In the genomic region with DNA sequence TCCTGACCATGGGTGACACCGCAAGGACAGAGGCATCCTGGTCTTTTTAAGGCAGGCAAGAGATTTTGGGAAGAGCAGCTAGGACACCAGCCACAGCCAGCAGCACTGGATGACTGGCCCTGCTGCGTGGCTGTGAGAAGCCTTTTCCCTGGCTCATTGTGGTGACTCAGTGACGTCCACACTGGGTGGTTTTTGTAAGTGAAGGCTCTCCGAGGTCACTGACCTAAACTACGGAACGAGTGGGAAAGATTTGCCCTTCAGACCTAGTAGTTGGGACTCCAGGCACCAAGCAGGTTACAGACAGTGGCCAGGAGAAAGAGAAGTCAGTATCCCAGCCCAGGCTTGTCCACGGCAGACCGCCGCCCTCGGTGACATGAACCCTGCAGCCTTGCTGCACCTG, we compare ENCODE assay signal across 8 mouse cellular contexts. TPM values are rescaled to one million over a fixed set of nuclear protein-coding genes. Genes with fewer than 3 reads are reported as not detected.
DNase-seq lines count a peak whose midpoint lies in the region; ATAC-seq and TF ChIP-seq lines count a peak whose summit lies in the region.

No protein-coding gene starts in this region.

- peaks cover 74% of the 10 kb centered on the region for H3K4me1 ChIP-seq in forebrain, embryonic 10.5 days
- peaks cover 20% of the 10 kb centered on the region; the same call in 1 of the 2 replicates for H3K4me1 ChIP-seq in forebrain, embryonic 11.5 days (replicated peaks; ENCODE audit: control insufficient read depth, insufficient read depth, low read length)
- H3K4me1 ChIP-seq in spleen, adult 2 months (ENCODE audit: control insufficient read depth, insufficient read depth, insufficient read length) = peaks cover 21% of the 10 kb centered on the region
- peaks cover 13% of the 10 kb centered on the region for H3K4me1 ChIP-seq in intestine, postnatal 0 days (replicated peaks; ENCODE audit: control insufficient read depth, insufficient read depth, low read length)

- H3K27me3 ChIP-seq in forebrain, embryonic 10.5 days (ENCODE audit: poor library complexity, severe bottlenecking) = no peaks in the 10 kb centered on the region
- H3K27me3 ChIP-seq in forebrain, embryonic 11.5 days (ENCODE audit: control insufficient read depth, insufficient read depth, low read length) = no peaks in the 10 kb centered on the region
- no peaks in the 10 kb centered on the region for H3K27me3 ChIP-seq in spleen, adult 2 months (ENCODE audit: control insufficient read depth, insufficient read depth, low read length)
- H3K27me3 ChIP-seq in intestine, postnatal 0 days (replicated peaks; ENCODE audit: control insufficient read depth, insufficient read depth, low read length) = no peaks in the 10 kb centered on the region

- 82% methylated on average over 10 of the region's 10 CpGs for WGBS in forebrain, embryonic 10.5 days
- WGBS in forebrain, embryonic 11.5 days = 79% methylated on average over 10 of the region's 10 CpGs
- 91% methylated on average over 10 of the region's 10 CpGs for WGBS in spleen, adult 2 months
- WGBS in intestine, postnatal 0 days = 85% methylated on average over 10 of the region's 10 CpGs

- no peak for DNase-seq in forebrain, embryonic 10.5 days (ENCODE audit: extremely low spot score, low spot score)
- DNase-seq in forebrain, embryonic 11.5 days (ENCODE audit: low spot score) = no peak
- no peak for DNase-seq in spleen, adult 2 months (ENCODE audit: low read depth in 1 of 2, low spot score in 2 of 2)
- DNase-seq in spleen, adult 12 weeks (ENCODE audit: low spot score) = no peak
- no peak for DNase-seq in urinary bladder, adult 2 months (ENCODE audit: low spot score)
- no peak for DNase-seq in c-Kit-positive CD71-positive TER-119-positive erythroid progenitor cells, embryonic 14.5 days (ENCODE audit: low spot score)
- DNase-seq in ovary, adult 18-20 months (ENCODE audit: low spot score) = no peak

- H3K27ac ChIP-seq in forebrain, embryonic 10.5 days = peak overlapping the region; percentile 83
- no peak overlapping the region for H3K27ac ChIP-seq in forebrain, embryonic 11.5 days (ENCODE audit: low read depth, low read length)
- H3K27ac ChIP-seq in spleen, adult 2 months (ENCODE audit: insufficient read depth, low read length) = peak overlapping the region; percentile 86
- H3K27ac ChIP-seq in intestine, postnatal 0 days (ENCODE audit: low read depth, low read length) = 0 out of 2 replicates have a peak overlapping the region, but pooled peaks have one; percentile 82

- H3K4me2 ChIP-seq in forebrain, embryonic 11.5 days (ENCODE audit: low read depth, low read length, severe bottlenecking) = no peak overlapping the region
- H3K4me2 ChIP-seq in intestine, postnatal 0 days (replicated peaks; ENCODE audit: low read depth) = no peak overlapping the region

- no peak for TF ChIP-seq POLR2A in spleen, adult 2 months (IDR thresholded peaks at IDR 0.05; ENCODE audit: low read depth, low read length)

- H3K9ac ChIP-seq in forebrain, embryonic 11.5 days (ENCODE audit: low read length) = no peak overlapping the region
- no peak overlapping the region for H3K9ac ChIP-seq in intestine, postnatal 0 days (ENCODE audit: low read depth, low read length)

- no peak for ATAC-seq in forebrain, embryonic 11.5 days (replicated peaks; ENCODE audit: low FRiP score)
- ATAC-seq in intestine, postnatal 0 days = no peak

- no peak for TF ChIP-seq CTCF in spleen, adult 2 months (IDR thresholded peaks at IDR 0.05; ENCODE audit: extremely low read depth, insufficient read depth, insufficient read length, insufficient replicate concordance)
- no peak for TF ChIP-seq CTCF in intestine, postnatal 0 days (IDR thresholded peaks at IDR 0.05; ENCODE audit: low read depth)

- H3K9me3 ChIP-seq in forebrain, embryonic 10.5 days = no peaks in the 10 kb centered on the region
- H3K9me3 ChIP-seq in forebrain, embryonic 11.5 days (ENCODE audit: control insufficient read depth, low read length) = no peaks in the 10 kb centered on the region
- no peaks in the 10 kb centered on the region for H3K9me3 ChIP-seq in intestine, postnatal 0 days (ENCODE audit: control insufficient read depth)

- no peak overlapping the region for H3K4me3 ChIP-seq in forebrain, embryonic 10.5 days
- no peak overlapping the region for H3K4me3 ChIP-seq in forebrain, embryonic 11.5 days (ENCODE audit: low read depth, low read length)
- H3K4me3 ChIP-seq in spleen, adult 2 months (ENCODE audit: extremely low read depth, insufficient read depth, insufficient read length) = no peak overlapping the region
- no peak overlapping the region for H3K4me3 ChIP-seq in intestine, postnatal 0 days (ENCODE audit: low read depth, low read length)

- peaks cover 6% of the 10 kb centered on the region for H3K36me3 ChIP-seq in forebrain, embryonic 10.5 days (replicated peaks)
- H3K36me3 ChIP-seq in forebrain, embryonic 11.5 days (ENCODE audit: control insufficient read depth, insufficient read depth, low read length) = no peaks in the 10 kb centered on the region
- H3K36me3 ChIP-seq in spleen, adult 2 months (ENCODE audit: control insufficient read depth, insufficient read depth, low read length) = no peaks in the 10 kb centered on the region; the same call in 1 of the 2 replicates
- H3K36me3 ChIP-seq in intestine, postnatal 0 days (ENCODE audit: control insufficient read depth, insufficient read depth) = 0 out of 2 replicates have a peak, but pooled peaks cover 9% of the 10 kb centered on the region

RNA-seq across cellular contexts. Expression of gene Ralgds, which starts 11.5 kb away (rescaled TPM):
- 22.5 and 23.2 TPM in 2 replicates for polyA plus RNA-seq in forebrain, embryonic 10.5 days (2016; fragmentation: Nextera tagmentation; extraction: Ambion mirVana)
- 42.7 and 47.6 TPM in 2 replicates for polyA plus RNA-seq in forebrain, embryonic 11.5 days (2014; fragmentation: Nextera tagmentation; extraction: Ambion mirVana)
- polyA plus RNA-seq in spleen, adult 2 months (2012; rRNA removed) = 36.6 and 43.4 TPM in 2 replicates
- polyA plus RNA-seq in intestine, postnatal 0 days (2015; fragmentation: Nextera tagmentation; extraction: Ambion mirVana) = 11.5 and 15.6 TPM in 2 replicates
- 50.7 and 65.6 TPM in 2 replicates for polyA plus RNA-seq in urinary bladder, adult 2 months (2012; rRNA removed)

RNA-seq across cellular contexts. Expression of gene Gm10134, which starts 18.5 kb away (rescaled TPM):
- not detected in 2 replicates for polyA plus RNA-seq in forebrain, embryonic 10.5 days (2016; fragmentation: Nextera tagmentation; extraction: Ambion mirVana)
- not detected in 2 replicates for polyA plus RNA-seq in forebrain, embryonic 11.5 days (2014; fragmentation: Nextera tagmentation; extraction: Ambion mirVana)
- 0.46 TPM in 1 of 2 replicates, not detected in the other for polyA plus RNA-seq in spleen, adult 2 months (2012; rRNA removed)
- 6.0 and 8.7 TPM in 2 replicates for polyA plus RNA-seq in intestine, postnatal 0 days (2015; fragmentation: Nextera tagmentation; extraction: Ambion mirVana)
- polyA plus RNA-seq in urinary bladder, adult 2 months (2012; rRNA removed) = 0.55 and 1.6 TPM in 2 replicates

RNA-seq across cellular contexts. Expression of gene Gbgt1, which starts 27.7 kb away (rescaled TPM):
- polyA plus RNA-seq in forebrain, embryonic 10.5 days (2016; fragmentation: Nextera tagmentation; extraction: Ambion mirVana) = not detected in 2 replicates
- 0.35 TPM in 1 of 2 replicates, not detected in the other for polyA plus RNA-seq in forebrain, embryonic 11.5 days (2014; fragmentation: Nextera tagmentation; extraction: Ambion mirVana)
- polyA plus RNA-seq in spleen, adult 2 months (2012; rRNA removed) = 2.9 and 3.7 TPM in 2 replicates
- 1.1 and 1.6 TPM in 2 replicates for polyA plus RNA-seq in intestine, postnatal 0 days (2015; fragmentation: Nextera tagmentation; extraction: Ambion mirVana)
- 3.2 and 4.0 TPM in 2 replicates for polyA plus RNA-seq in urinary bladder, adult 2 months (2012; rRNA removed)

RNA-seq across cellular contexts. Expression of gene Cel, which starts 38.8 kb away (rescaled TPM):
- polyA plus RNA-seq in forebrain, embryonic 10.5 days (2016; fragmentation: Nextera tagmentation; extraction: Ambion mirVana) = 0.07 TPM in 1 of 2 replicates, not detected in the other
- not detected in 2 replicates for polyA plus RNA-seq in forebrain, embryonic 11.5 days (2014; fragmentation: Nextera tagmentation; extraction: Ambion mirVana)
- polyA plus RNA-seq in spleen, adult 2 months (2012; rRNA removed) = 1,405 and 1,688 TPM in 2 replicates
- 5.5 and 7.9 TPM in 2 replicates for polyA plus RNA-seq in intestine, postnatal 0 days (2015; fragmentation: Nextera tagmentation; extraction: Ambion mirVana)
- polyA plus RNA-seq in urinary bladder, adult 2 months (2012; rRNA removed) = 0.07 and 0.44 TPM in 2 replicates

RNA-seq across cellular contexts. Expression of gene Mrps2, which starts 56.5 kb away (rescaled TPM):
- polyA plus RNA-seq in forebrain, embryonic 10.5 days (2016; fragmentation: Nextera tagmentation; extraction: Ambion mirVana) = 68.1 and 70.3 TPM in 2 replicates
- 67.2 and 70.6 TPM in 2 replicates for polyA plus RNA-seq in forebrain, embryonic 11.5 days (2014; fragmentation: Nextera tagmentation; extraction: Ambion mirVana)
- polyA plus RNA-seq in spleen, adult 2 months (2012; rRNA removed) = 19.9 and 24.2 TPM in 2 replicates
- polyA plus RNA-seq in intestine, postnatal 0 days (2015; fragmentation: Nextera tagmentation; extraction: Ambion mirVana) = 24.5 and 25.1 TPM in 2 replicates
- polyA plus RNA-seq in urinary bladder, adult 2 months (2012; rRNA removed) = 28.2 and 30.9 TPM in 2 replicates
